Mouse (Mus musculus) CD8-positive naive resting alpha-beta T cell, adult 2 months (primary cell): ENCODE results near the gene Cadm1.

Experiments
- DNase-seq, 2 experiments: peaks; one replicate each; pipeline ENCODE4 v3.0.0; 2022; ENCODE audit warnings: low read depth in 2 of 2, low spot score in 2 of 2

The Cadm1 gene

GRCm38 (mm10) chr9:47605628-47606027, 75.7 kb downstream of the Cadm1 start:
- no peak for DNase-seq

DNA sequence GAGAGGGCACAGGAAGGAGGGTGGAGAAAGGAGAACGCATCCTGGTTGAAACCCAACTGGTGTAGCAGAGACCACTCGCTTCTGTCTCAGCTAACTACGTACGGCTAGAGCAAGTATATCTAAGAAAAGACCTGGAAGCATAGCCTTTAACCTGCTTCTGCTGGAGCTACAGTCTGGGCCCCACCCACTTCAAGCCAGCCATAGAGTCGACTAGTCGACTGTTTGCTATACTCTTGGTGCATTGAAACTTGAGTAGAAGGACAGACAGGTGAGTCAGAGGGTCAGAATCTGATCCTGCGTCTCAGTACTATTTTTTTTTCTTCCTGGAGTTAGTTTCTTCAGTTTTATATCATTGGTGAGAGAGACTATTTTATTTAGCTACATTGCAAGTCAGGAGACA, 78.5 kb downstream of the Cadm1 start:
- no peak for DNase-seq

GRCm38 (mm10) chr9:47608921-47609320, 78.9 kb downstream of the Cadm1 start:
- DNase-seq = no peak

- DNase-seq = no peak
Observed at GRCm38 (mm10) chr9:47609443-47609842, 79.5 kb downstream of the Cadm1 start.

- no peak for DNase-seq
Observed at GRCm38 (mm10) chr9:47610316-47610715, 80.3 kb downstream of the Cadm1 start.

- DNase-seq = no peak
Observed at GRCm38 (mm10) chr9:47612894-47613412, 83.0 kb downstream of the Cadm1 start.

DNA sequence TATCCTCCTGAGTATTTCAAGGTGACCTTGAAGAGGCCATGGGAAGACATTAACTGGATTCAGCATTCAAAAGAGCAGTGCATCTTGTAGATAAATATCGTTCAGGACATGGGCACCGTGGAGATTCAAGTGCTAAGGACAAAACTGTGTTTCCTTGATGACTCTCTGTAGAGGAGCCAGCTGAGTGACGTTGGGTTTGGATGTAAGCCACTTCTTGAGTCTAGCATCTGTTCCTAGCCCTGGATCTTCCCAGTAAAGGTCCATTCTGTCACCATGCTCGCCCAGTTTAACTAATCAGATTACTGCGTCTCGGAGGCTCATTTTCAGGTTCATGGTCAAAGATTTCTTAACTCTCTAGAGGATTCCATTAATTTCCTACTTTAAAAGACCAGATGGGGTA, 85.1 kb downstream of the Cadm1 start:
- no peak for DNase-seq

- no peak for DNase-seq
Observed at GRCm38 (mm10) chr9:47616391-47616790, 86.4 kb downstream of the Cadm1 start.

DNA sequence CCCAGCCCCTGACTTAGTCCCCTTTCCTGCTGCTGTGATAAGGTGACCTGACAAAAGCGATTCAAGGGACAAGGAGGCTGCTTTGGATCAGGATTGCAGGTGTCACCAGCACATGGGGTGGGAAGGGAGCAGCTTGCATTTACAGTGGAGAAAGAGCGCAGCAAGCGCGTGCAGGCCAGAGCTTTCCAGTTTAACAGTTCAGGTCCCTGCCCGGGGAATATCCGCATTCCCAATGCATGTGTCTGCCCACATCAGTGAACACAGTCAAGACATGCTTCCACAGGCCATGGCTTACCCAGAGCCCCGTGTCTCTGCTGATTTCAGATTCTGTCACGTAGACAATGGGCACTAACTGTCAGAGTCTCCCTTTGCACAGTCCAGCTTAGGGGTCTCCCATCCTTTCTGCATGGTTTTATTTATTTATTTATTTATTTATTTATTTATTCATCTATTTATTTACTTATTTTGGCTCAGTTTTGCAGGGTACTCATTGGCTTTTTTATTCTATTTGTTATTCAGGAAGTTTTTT, 89.6 kb downstream of the Cadm1 start:
- DNase-seq = no peak

GRCm38 (mm10) chr9:47623447-47624445, 93.8 kb downstream of the Cadm1 start:
- DNase-seq = no peak

DNA sequence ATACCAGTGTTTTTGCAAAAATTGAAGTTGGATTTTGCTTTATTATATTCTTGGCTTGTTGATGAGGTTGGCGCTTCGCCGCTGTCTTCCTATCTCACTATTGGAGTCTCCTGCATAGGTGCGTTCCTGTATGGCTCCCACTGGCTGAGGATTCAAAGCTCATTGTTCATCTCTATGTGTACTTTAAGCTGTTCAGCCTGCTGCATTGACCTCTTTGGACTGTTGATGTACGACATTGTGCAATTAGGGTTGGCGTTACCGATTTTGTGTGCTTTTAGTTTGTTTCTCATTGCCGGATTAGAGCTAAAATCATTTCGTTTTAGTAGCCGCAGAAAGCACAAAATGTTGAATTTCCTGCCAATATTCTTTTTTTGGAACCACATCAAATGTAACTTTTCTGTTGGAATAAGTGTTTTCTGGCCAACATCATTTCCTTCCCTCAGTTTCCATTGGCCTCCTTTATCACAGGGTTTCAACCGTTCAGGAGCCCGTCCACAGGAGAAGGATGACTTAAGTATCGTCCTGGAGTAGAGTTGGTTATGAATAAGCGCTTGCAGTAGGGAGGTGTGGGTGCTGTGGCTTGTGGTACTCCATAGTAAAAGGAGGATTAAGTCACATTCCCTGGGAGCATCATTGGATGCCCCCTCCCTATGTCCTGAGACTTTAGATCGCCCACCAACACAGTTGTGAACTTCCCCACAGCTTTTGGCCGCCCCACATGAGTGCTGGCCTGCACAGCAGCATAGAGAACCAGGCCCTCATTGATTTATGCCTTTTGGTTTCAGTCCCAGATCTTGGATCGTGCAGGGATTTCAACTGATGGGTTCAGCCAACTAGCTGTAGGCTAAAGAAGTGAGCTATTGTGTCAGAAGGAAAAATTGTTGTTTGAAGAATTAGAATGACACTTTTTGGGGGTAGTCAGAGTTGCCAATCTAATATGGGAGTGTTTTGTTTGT, 94.9 kb downstream of the Cadm1 start:
- no peak for DNase-seq

GRCm38 (mm10) chr9:47625621-47626210, 95.7 kb downstream of the Cadm1 start:
- DNase-seq = no peak

- no peak for DNase-seq
Observed at GRCm38 (mm10) chr9:47627966-47628365, 98.0 kb downstream of the Cadm1 start.

- DNase-seq = no peak
Observed at GRCm38 (mm10) chr9:47628550-47628949, 98.6 kb downstream of the Cadm1 start.

- no peak for DNase-seq
Observed at GRCm38 (mm10) chr9:47634695-47635094, 104.7 kb downstream of the Cadm1 start.

- DNase-seq = no peak
Observed at GRCm38 (mm10) chr9:47642663-47643062, 112.7 kb downstream of the Cadm1 start.

GRCm38 (mm10) chr9:47645056-47645455, 115.1 kb downstream of the Cadm1 start:
- DNase-seq = no peak

GRCm38 (mm10) chr9:47651431-47651830, 121.5 kb downstream of the Cadm1 start:
- no peak for DNase-seq

GRCm38 (mm10) chr9:47652203-47652602, 122.2 kb downstream of the Cadm1 start:
- DNase-seq = no peak

DNA sequence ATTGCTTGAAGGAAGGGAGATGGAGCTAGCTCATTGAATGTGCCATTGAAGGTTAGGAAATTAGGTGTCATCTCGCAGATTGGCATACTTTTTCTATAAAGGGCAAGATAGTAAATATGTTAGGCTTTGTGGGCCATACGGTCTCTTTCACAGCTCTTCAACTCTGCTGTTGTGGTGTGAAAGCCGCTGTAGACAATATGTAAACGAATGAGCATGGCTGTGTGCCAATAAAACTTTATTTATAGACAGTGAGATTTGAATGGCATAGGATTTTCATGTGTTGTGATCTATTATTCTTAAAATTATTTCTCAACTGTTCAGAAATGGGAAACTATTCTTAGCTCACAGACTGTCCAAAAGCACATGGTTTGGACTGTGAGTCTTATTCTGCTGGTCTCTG, 123.0 kb downstream of the Cadm1 start:
- DNase-seq = no peak
